Mouse (Mus musculus) ES-E14 (cell line): ENCODE data around the gene Acan. TPM values are rescaled to one million over a fixed set of nuclear protein-coding genes. Genes with fewer than 3 reads are reported as not detected.

Experiments used
- DNase-seq: peaks from one replicate; pipeline ENCODE4 v3.0.0-alpha.2; 2013; ENCODE audit warnings: low read depth, low spot score
- H3K27ac ChIP-seq: 2 replicates; pipeline ENCODE4 v1.5.1; 2012; ENCODE audit warnings: low read depth, mild to moderate bottlenecking, low read length, moderate library complexity, mixed read lengths; ENCODE audit not compliant: poor library complexity, insufficient read depth, severe bottlenecking
- H3K36me3 ChIP-seq: 2 replicates; pipeline ENCODE4 v1.6.1; 2012; ENCODE audit warnings: mild to moderate bottlenecking, low read length, moderate library complexity, mixed read lengths; ENCODE audit not compliant: control insufficient read depth, poor library complexity, insufficient read depth, severe bottlenecking
- H3K4me1 ChIP-seq, 2 experiments: fragments of 150-350 bp in 1 of 2; sonication (generic) in 1 of 2; 2 replicates each; pipeline ENCODE4 v1.6.1; 2012; ENCODE audit warnings: low read length in 2 of 2, mild to moderate bottlenecking in 1 of 2, mixed read lengths in 1 of 2; ENCODE audit not compliant: control insufficient read depth in 2 of 2, insufficient read depth in 2 of 2, poor library complexity in 1 of 2
- H3K4me3 ChIP-seq, 2 experiments: fragments of 150-350 bp in 1 of 2; sonication (generic) in 1 of 2; 2 replicates each; pipeline ENCODE4 v1.5.1; 2012; ENCODE audit warnings: low read length in 2 of 2, low read depth in 1 of 2, mild to moderate bottlenecking in 1 of 2, mixed read lengths in 1 of 2; ENCODE audit not compliant: insufficient read depth in 1 of 2, poor library complexity in 1 of 2, severe bottlenecking in 1 of 2
- H3K9ac ChIP-seq: 2 replicates; pipeline ENCODE4 v1.6.1; 2012; ENCODE audit warnings: low read depth, mild to moderate bottlenecking, low read length, mixed read lengths; ENCODE audit not compliant: poor library complexity, insufficient read depth, severe bottlenecking
- H3K9me3 ChIP-seq: fragments of 150-350 bp; sonication (generic); 2 replicates; pipeline ENCODE4 v1.6.1; 2012; ENCODE audit warnings: low read depth, mild to moderate bottlenecking, low read length; ENCODE audit not compliant: control insufficient read depth, insufficient read depth
- CHD2 ChIP-seq: IDR thresholded peaks from 2 replicates; pipeline ENCODE4 v1.6.1; 2014; ENCODE audit warnings: mild to moderate bottlenecking, low read depth, low read length, inconsistent platforms
- HCFC1 ChIP-seq: IDR thresholded peaks from 2 replicates; pipeline ENCODE4 v1.6.1; 2012; ENCODE audit warnings: low read length, inconsistent platforms, borderline replicate concordance; ENCODE audit not compliant: insufficient read depth
- MAFK ChIP-seq: IDR thresholded peaks from 2 replicates; pipeline ENCODE4 v1.6.1; 2014; ENCODE audit warnings: mild to moderate bottlenecking, low read depth, low read length, inconsistent platforms; ENCODE audit not compliant: insufficient read depth
- ZC3H11A ChIP-seq: IDR thresholded peaks from 2 replicates; pipeline ENCODE4 v1.6.1; 2012; ENCODE audit warnings: low read depth, mild to moderate bottlenecking, inconsistent platforms, low read length, borderline replicate concordance
- ZNF384 ChIP-seq: IDR thresholded peaks from 2 replicates; pipeline ENCODE4 v1.6.1; 2012; ENCODE audit warnings: low read depth, low read length, inconsistent platforms
- in situ Hi-C, 2 experiments: fragments of 600-800 bp; cut with MboI; formaldehyde crosslinking; loops; one replicate each; pipeline ENCODE4 v1.15.1; 2025; ENCODE audit warnings: low sequenced_read_pairs in 2 of 2, inconsistent platforms in 1 of 2; ENCODE audit not compliant: unreplicated experiment in 2 of 2
- total RNA-seq: library from RNA; depleted of rRNA; stranded (reverse); fragments of 300-350 nt; gene quantifications from 2 replicates; pipeline ENCODE4 v1.2.3, GENCODE M21; 2012

Gene Acan
- total RNA-seq, 1 experiment = 4.9 TPM

- H3K9ac ChIP-seq = 0 out of 2 replicates have a peak within 1 kb of the TSS, but pooled peaks have one; percentile 6
- TF ChIP-seq ZNF384 (no peak), ZC3H11A (no peak), MAFK (no peak), HCFC1 (no peak), CHD2 (no peak)
- peak within 1 kb of the TSS in 1 of 2 experiments; percentile 22; a peak in 2 of 4 replicates for H3K4me3 ChIP-seq
- in situ Hi-C loops = loop anchor here (25.0 kb wide), 1 partner anchor 231 kb away; no protein-coding TSS in a partner anchor
- no peaks in the 10 kb centered on the region for H3K9me3 ChIP-seq
- H3K36me3 ChIP-seq = peaks cover 17% of the 10 kb centered on the region
- H3K4me1 ChIP-seq = peaks cover 2 to 6% of the 10 kb centered on the region in 2 experiments; a peak in 2 of 4 replicates
- no peak for DNase-seq
- no peak within 1 kb of the TSS for H3K27ac ChIP-seq
Observed at GRCm38 (mm10) chr7:79130843-79131444, 77.7 kb downstream of the Acan start, which contains the start of gene Hapln3. TSS of gene Hapln3 (minus strand) at chr7:79131018.

- in situ Hi-C loops = loop anchor here (25.0 kb wide), 1 partner anchor 229 kb away; no protein-coding TSS in a partner anchor
- Histone ChIP-seq H3K9ac (no peak overlapping the region), H3K4me3 (no peak overlapping the region), H3K9me3 (no peaks in the 10 kb centered on the region), H3K36me3 (peaks cover 20% of the 10 kb centered on the region), H3K27ac (no peak overlapping the region), H3K4me1 (peaks cover 2 to 17% of the 10 kb centered on the region in 2 experiments; a peak in 3 of 4 replicates)
- DNase-seq = no peak
- TF ChIP-seq MAFK = no peak
- TF ChIP-seq ZNF384 = peak; percentile 30; the same call in 1 of the 2 replicates
- TF ChIP-seq CHD2 = no peak
- no peak for TF ChIP-seq ZC3H11A
- no peak for TF ChIP-seq HCFC1
Observed at GRCm38 (mm10) chr7:79133391-79133790, 80.1 kb downstream of the Acan start.

- Histone ChIP-seq H3K4me1 (peaks cover 11 to 20% of the 10 kb centered on the region in 2 experiments), H3K9ac (no peak overlapping the region), H3K36me3 (peaks cover 35% of the 10 kb centered on the region), H3K4me3 (no peak overlapping the region), H3K27ac (0 out of 2 replicates have a peak overlapping the region, but pooled peaks have one; percentile 29), H3K9me3 (no peaks in the 10 kb centered on the region)
- no peak for TF ChIP-seq MAFK
- TF ChIP-seq CHD2 = no peak
- no peak for TF ChIP-seq ZC3H11A
- TF ChIP-seq HCFC1 = no peak
- TF ChIP-seq ZNF384 = no peak
- in situ Hi-C loops = loop anchor here (5.0 to 25.0 kb wide), 2 partner anchors 88 to 223 kb away; no protein-coding TSS in a partner anchor
- peak; percentile 78 for DNase-seq
Observed at GRCm38 (mm10) chr7:79139328-79139824, 86.1 kb downstream of the Acan start.

- Histone ChIP-seq H3K9me3 (no peaks in the 10 kb centered on the region), H3K36me3 (peaks cover 37% of the 10 kb centered on the region), H3K4me3 (no peak overlapping the region), H3K4me1 (peaks cover 11 to 20% of the 10 kb centered on the region in 2 experiments), H3K9ac (no peak overlapping the region), H3K27ac (no peak overlapping the region)
- TF ChIP-seq CHD2 = no peak
- TF ChIP-seq HCFC1 = no peak
- TF ChIP-seq ZC3H11A = no peak
- TF ChIP-seq MAFK = peak; percentile 68
- no peak for TF ChIP-seq ZNF384
- DNase-seq = no peak
- in situ Hi-C loops = loop anchor here (5.0 to 25.0 kb wide), 2 partner anchors 87 to 222 kb away; no protein-coding TSS in a partner anchor
Observed at GRCm38 (mm10) chr7:79139891-79140591, 86.8 kb downstream of the Acan start.
